Mouse (Mus musculus): ENCODE data around the gene Mmd2. TPM values are rescaled to one million over a fixed set of nuclear protein-coding genes. Genes with fewer than 3 reads are reported as not detected.

The Mmd2 gene
- polyA plus RNA-seq (2014; fragmentation: Nextera tagmentation; extraction: Ambion mirVana) = 0.38 TPM in 1 of 2 replicates, not detected in the other

- peaks cover 34% of the 10 kb centered on the region for H3K27me3 ChIP-seq (ENCODE audit: control insufficient read depth, insufficient read depth, low read length)
- peak within 1 kb of the TSS; percentile 50; the same call in 1 of the 2 replicates for H3K9ac ChIP-seq (ENCODE audit: low read length)
- H3K4me2 ChIP-seq (ENCODE audit: low read length) = peak within 1 kb of the TSS; percentile 73
- 6% methylated on average over 42 of the region's 42 CpGs for WGBS
- no peaks in the 10 kb centered on the region for H3K9me3 ChIP-seq (ENCODE audit: control insufficient read depth, low read length)
- no peaks in the 10 kb centered on the region for H3K36me3 ChIP-seq (ENCODE audit: control insufficient read depth, insufficient read depth, low read length)
- ATAC-seq (ENCODE audit: insufficient number of reproducible peaks, insufficient read depth, low FRiP score, low read depth) = no peak
- no peak within 1 kb of the TSS for H3K27ac ChIP-seq (replicated peaks in 1 of 2; ENCODE audit: control insufficient read depth in 1 of 2, insufficient read depth in 1 of 2, low read depth in 2 of 2, low read length in 2 of 2)
- peaks cover 3 to 6% of the 10 kb centered on the region in 2 experiments; a peak in 3 of 4 replicates for H3K4me1 ChIP-seq (ENCODE audit: control insufficient read depth in 2 of 2, insufficient read depth in 2 of 2, low read length in 2 of 2)
- H3K4me3 ChIP-seq (ENCODE audit: control insufficient read depth in 1 of 2, insufficient read depth in 1 of 2, low read depth in 1 of 2, low read length in 2 of 2) = peak within 1 kb of the TSS; percentile 34 to 39
Observed at GRCm38 (mm10) chr5:142608259-142608988, at the start of gene Mmd2. TSS of gene Mmd2 (minus strand) at chr5:142608800.

DNA sequence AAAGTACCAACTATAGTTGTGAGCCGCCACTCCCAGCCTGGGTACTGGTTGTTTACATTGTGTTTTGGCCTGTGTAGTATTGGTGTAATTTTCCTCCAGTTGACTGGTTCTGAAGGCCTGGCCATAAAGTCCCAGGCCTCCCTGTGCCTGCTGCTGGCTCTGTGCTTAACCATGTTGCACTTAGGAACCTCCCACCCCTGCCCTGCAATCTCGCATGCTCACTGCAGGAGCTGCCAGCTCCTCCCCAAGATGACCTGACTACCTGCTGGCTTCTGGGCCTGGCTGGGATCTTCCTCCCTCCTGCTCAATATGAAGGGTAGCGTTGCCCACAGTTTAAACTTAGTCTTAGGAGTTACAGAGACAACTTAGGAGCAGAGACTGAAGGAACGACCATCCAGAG is 43.7 kb upstream of the Mmd2 start:
- peaks cover 27% of the 10 kb centered on the region for H3K36me3 ChIP-seq (ENCODE audit: control insufficient read depth, insufficient read depth, low read length)
- no peaks in the 10 kb centered on the region for H3K9me3 ChIP-seq (ENCODE audit: control insufficient read depth, low read length)
- WGBS = 68% methylated on average over 4 of the region's 4 CpGs
- no peak overlapping the region for H3K4me2 ChIP-seq (ENCODE audit: low read length)
- H3K27ac ChIP-seq (replicated peaks in 1 of 2; ENCODE audit: control insufficient read depth in 1 of 2, insufficient read depth in 1 of 2, low read depth in 2 of 2, low read length in 2 of 2) = no peak overlapping the region
- H3K27me3 ChIP-seq (ENCODE audit: control insufficient read depth, insufficient read depth, low read length) = no peaks in the 10 kb centered on the region
- H3K4me1 ChIP-seq (ENCODE audit: control insufficient read depth in 2 of 2, insufficient read depth in 2 of 2, low read length in 2 of 2) = no peaks in the 10 kb centered on the region
- ATAC-seq (ENCODE audit: insufficient number of reproducible peaks, insufficient read depth, low FRiP score, low read depth) = no peak
- no peak overlapping the region for H3K4me3 ChIP-seq (ENCODE audit: control insufficient read depth in 1 of 2, insufficient read depth in 1 of 2, low read depth in 1 of 2, low read length in 2 of 2)
- H3K9ac ChIP-seq (ENCODE audit: low read length) = no peak overlapping the region

DNA sequence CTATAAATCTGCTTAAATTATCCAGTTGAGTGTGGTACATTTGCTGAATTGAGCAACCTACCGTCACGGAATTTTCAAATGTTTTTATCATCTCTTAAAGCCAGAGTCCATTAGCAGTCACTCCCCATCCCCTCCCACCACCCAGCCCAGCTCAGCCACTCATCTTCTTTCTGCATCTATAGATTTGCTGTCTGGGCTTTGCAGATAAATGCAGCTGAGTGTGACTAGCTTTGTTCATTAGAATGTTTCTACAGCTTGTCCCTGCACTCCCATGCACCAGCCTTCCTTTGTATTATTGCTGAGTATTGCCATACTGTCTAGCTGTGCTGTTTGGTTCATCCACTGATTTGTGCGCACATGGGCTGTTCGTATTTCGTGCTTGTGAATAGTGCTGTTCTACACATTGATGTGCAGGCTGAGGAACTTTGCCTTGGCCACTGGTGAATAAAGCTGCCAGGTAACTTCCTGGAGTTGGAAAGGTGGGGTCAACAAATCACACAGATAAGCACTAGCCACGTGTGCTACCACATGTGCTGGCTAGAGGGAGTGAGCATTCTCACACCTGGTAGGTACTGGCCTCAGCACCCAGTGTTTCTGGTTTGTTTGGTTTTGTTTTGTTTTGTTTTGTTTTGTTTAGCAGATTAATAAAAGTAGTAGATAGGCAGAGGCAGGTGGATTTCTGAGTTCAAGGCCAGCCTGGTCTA is 42.3 kb upstream of the Mmd2 start:
- no peak overlapping the region for H3K27ac ChIP-seq (replicated peaks in 1 of 2; ENCODE audit: control insufficient read depth in 1 of 2, insufficient read depth in 1 of 2, low read depth in 2 of 2, low read length in 2 of 2)
- 72% methylated on average over 6 of the region's 6 CpGs for WGBS
- no peak overlapping the region for H3K9ac ChIP-seq (ENCODE audit: low read length)
- no peaks in the 10 kb centered on the region for H3K9me3 ChIP-seq (ENCODE audit: control insufficient read depth, low read length)
- no peak for ATAC-seq (ENCODE audit: insufficient number of reproducible peaks, insufficient read depth, low FRiP score, low read depth)
- H3K4me1 ChIP-seq (ENCODE audit: control insufficient read depth in 2 of 2, insufficient read depth in 2 of 2, low read length in 2 of 2) = no peaks in the 10 kb centered on the region
- peaks cover 21% of the 10 kb centered on the region for H3K36me3 ChIP-seq (ENCODE audit: control insufficient read depth, insufficient read depth, low read length)
- no peaks in the 10 kb centered on the region for H3K27me3 ChIP-seq (ENCODE audit: control insufficient read depth, insufficient read depth, low read length)
- no peak overlapping the region for H3K4me2 ChIP-seq (ENCODE audit: low read length)
- no peak overlapping the region for H3K4me3 ChIP-seq (ENCODE audit: control insufficient read depth in 1 of 2, insufficient read depth in 1 of 2, low read depth in 1 of 2, low read length in 2 of 2)

DNA sequence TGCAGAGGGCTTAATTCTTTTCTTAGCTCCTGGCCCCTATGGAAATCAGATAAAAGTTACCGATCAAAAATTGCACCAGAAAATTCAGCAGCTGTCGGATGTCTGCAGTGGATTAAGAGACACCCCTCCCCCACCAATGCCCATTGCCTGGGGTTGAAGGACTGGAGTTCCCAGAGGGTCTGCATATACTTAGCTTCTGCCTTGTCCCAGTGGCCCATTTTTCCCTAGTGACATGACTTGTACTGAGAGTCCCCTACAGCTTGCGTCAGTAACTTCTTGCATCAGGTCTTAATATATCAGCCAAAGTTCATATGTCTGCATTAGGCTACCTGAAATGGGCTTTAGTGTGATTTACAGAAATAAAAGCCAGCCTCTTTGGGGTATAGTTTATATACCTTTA is 41.8 kb upstream of the Mmd2 start:
- Histone ChIP-seq H3K9ac (ENCODE audit: low read length) (no peak overlapping the region), H3K36me3 (ENCODE audit: control insufficient read depth, insufficient read depth, low read length) (0 out of 2 replicates have a peak, but pooled peaks cover 17% of the 10 kb centered on the region), H3K4me2 (ENCODE audit: low read length) (no peak overlapping the region), H3K27me3 (ENCODE audit: control insufficient read depth, insufficient read depth, low read length) (no peaks in the 10 kb centered on the region), H3K4me3 (ENCODE audit: control insufficient read depth in 1 of 2, insufficient read depth in 1 of 2, low read depth in 1 of 2, low read length in 2 of 2) (no peak overlapping the region), H3K27ac (replicated peaks in 1 of 2; ENCODE audit: control insufficient read depth in 1 of 2, insufficient read depth in 1 of 2, low read depth in 2 of 2, low read length in 2 of 2) (no peak overlapping the region), H3K4me1 (ENCODE audit: control insufficient read depth in 2 of 2, insufficient read depth in 2 of 2, low read length in 2 of 2) (no peaks in the 10 kb centered on the region), H3K9me3 (ENCODE audit: control insufficient read depth, low read length) (no peaks in the 10 kb centered on the region)
- ATAC-seq (ENCODE audit: insufficient number of reproducible peaks, insufficient read depth, low FRiP score, low read depth) = no peak
- WGBS = 46% methylated on average over 3 of the region's 3 CpGs

DNA sequence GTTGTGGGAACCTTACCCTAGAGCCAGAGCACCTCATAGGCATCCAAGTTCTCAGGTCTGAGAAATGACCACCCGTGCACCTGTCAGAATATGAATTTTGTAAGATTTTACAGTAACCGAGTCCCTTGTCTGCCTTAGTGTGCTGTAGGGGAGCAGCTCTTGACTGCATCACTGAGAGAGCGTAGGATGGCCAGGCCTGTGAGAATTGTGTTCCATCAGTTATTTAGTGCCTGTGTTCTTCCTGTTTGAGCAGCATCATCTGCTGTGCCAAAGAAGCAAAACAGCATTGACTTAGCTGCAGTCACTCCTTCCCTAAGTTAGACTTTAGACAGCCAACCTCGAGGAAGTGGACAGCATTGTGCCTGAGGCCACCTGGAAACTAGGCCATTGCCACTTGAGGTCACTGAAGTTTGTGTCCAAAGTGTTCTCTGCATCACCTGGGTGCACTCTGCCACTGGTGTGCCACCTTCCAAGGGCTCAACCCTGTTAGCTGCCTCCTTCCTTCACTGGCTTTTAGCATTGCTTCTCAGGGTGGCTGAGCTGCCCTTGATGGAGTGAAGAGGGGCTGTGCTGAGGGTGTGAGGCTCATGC is 41.0 kb upstream of the Mmd2 start:
- H3K9ac ChIP-seq (ENCODE audit: low read length) = no peak overlapping the region
- H3K4me3 ChIP-seq (ENCODE audit: control insufficient read depth in 1 of 2, insufficient read depth in 1 of 2, low read depth in 1 of 2, low read length in 2 of 2) = no peak overlapping the region
- 0 out of 2 replicates have a peak, but pooled peaks cover 11% of the 10 kb centered on the region for H3K36me3 ChIP-seq (ENCODE audit: control insufficient read depth, insufficient read depth, low read length)
- H3K27ac ChIP-seq (replicated peaks in 1 of 2; ENCODE audit: control insufficient read depth in 1 of 2, insufficient read depth in 1 of 2, low read depth in 2 of 2, low read length in 2 of 2) = no peak overlapping the region
- no peak for ATAC-seq (ENCODE audit: insufficient number of reproducible peaks, insufficient read depth, low FRiP score, low read depth)
- no peaks in the 10 kb centered on the region for H3K4me1 ChIP-seq (ENCODE audit: control insufficient read depth in 2 of 2, insufficient read depth in 2 of 2, low read length in 2 of 2)
- no peak overlapping the region for H3K4me2 ChIP-seq (ENCODE audit: low read length)
- H3K9me3 ChIP-seq (ENCODE audit: control insufficient read depth, low read length) = peaks cover 5% of the 10 kb centered on the region; the same call in 1 of the 2 replicates
- no peaks in the 10 kb centered on the region for H3K27me3 ChIP-seq (ENCODE audit: control insufficient read depth, insufficient read depth, low read length)
- WGBS = 87% methylated on average over 4 of the region's 4 CpGs

GRCm38 (mm10) chr5:142648162-142648561 is 39.6 kb upstream of the Mmd2 start:
- Histone ChIP-seq H3K27ac (replicated peaks in 1 of 2; ENCODE audit: control insufficient read depth in 1 of 2, insufficient read depth in 1 of 2, low read depth in 2 of 2, low read length in 2 of 2) (no peak overlapping the region), H3K4me3 (ENCODE audit: control insufficient read depth in 1 of 2, insufficient read depth in 1 of 2, low read depth in 1 of 2, low read length in 2 of 2) (no peak overlapping the region), H3K9me3 (ENCODE audit: control insufficient read depth, low read length) (peaks cover 6% of the 10 kb centered on the region; the same call in 1 of the 2 replicates), H3K9ac (ENCODE audit: low read length) (no peak overlapping the region), H3K36me3 (ENCODE audit: control insufficient read depth, insufficient read depth, low read length) (0 out of 2 replicates have a peak, but pooled peaks cover 13% of the 10 kb centered on the region), H3K4me1 (ENCODE audit: control insufficient read depth in 2 of 2, insufficient read depth in 2 of 2, low read length in 2 of 2) (no peaks in the 10 kb centered on the region), H3K27me3 (ENCODE audit: control insufficient read depth, insufficient read depth, low read length) (no peaks in the 10 kb centered on the region), H3K4me2 (ENCODE audit: low read length) (no peak overlapping the region)
- 79% methylated on average over 7 of the region's 7 CpGs for WGBS
- ATAC-seq (ENCODE audit: insufficient number of reproducible peaks, insufficient read depth, low FRiP score, low read depth) = no peak

DNA sequence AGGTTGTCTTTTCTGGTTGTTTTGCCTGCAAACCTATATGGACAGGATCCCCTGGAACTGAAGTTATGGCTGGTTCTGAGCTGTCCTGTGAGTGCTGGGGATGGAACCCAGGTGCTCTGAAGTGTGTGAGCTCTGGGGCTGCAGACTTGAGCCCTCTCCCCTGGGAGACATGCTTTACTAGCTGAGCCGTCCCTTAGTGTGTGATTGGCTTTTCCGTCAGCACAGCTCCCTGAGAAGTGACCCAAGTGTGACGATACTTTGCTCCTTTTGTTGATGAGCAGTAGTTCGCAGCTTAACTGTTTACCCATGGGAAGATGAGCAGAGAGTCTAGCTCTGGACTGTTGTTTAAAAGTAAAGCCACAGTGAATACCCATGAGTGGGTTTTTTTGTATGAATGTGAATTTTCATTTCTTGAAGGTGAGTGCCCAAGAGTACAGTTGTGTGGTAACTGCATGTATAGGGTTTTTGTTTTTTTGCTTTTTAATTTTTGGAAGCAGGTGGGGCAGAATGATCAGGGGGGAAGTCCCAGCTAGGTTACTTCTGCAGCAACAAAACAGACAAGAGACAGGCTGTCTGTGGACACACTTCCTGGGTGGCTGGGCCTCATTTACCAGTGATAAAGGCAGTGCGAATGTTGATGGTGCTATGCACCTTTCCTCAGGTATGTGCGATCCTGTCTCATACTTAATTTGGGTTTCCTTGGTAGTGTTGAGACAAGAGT is 32.9 kb upstream of the Mmd2 start:
- H3K9ac ChIP-seq (ENCODE audit: low read length) = no peak overlapping the region
- no peak overlapping the region for H3K27ac ChIP-seq (replicated peaks in 1 of 2; ENCODE audit: control insufficient read depth in 1 of 2, insufficient read depth in 1 of 2, low read depth in 2 of 2, low read length in 2 of 2)
- WGBS = 81% methylated on average over 6 of the region's 6 CpGs
- no peak for ATAC-seq (ENCODE audit: insufficient number of reproducible peaks, insufficient read depth, low FRiP score, low read depth)
- peaks cover 43% of the 10 kb centered on the region for H3K36me3 ChIP-seq (ENCODE audit: control insufficient read depth, insufficient read depth, low read length)
- H3K4me2 ChIP-seq (ENCODE audit: low read length) = no peak overlapping the region
- peaks cover 6% of the 10 kb centered on the region; the same call in 1 of the 2 replicates for H3K9me3 ChIP-seq (ENCODE audit: control insufficient read depth, low read length)
- no peaks in the 10 kb centered on the region for H3K4me1 ChIP-seq (ENCODE audit: control insufficient read depth in 2 of 2, insufficient read depth in 2 of 2, low read length in 2 of 2)
- no peak overlapping the region for H3K4me3 ChIP-seq (ENCODE audit: control insufficient read depth in 1 of 2, insufficient read depth in 1 of 2, low read depth in 1 of 2, low read length in 2 of 2)
- no peaks in the 10 kb centered on the region for H3K27me3 ChIP-seq (ENCODE audit: control insufficient read depth, insufficient read depth, low read length)

Data from heart, embryonic 14.5 days (tissue).